Mouse (Mus musculus): ENCODE measurements around the gene Ptbp1.
"Not testable (repeated sequence)": the region's sequence is repeated elsewhere in the genome, so short reads cannot be mapped to it uniquely, and the experiment has no call there.

The Ptbp1 gene

DNA sequence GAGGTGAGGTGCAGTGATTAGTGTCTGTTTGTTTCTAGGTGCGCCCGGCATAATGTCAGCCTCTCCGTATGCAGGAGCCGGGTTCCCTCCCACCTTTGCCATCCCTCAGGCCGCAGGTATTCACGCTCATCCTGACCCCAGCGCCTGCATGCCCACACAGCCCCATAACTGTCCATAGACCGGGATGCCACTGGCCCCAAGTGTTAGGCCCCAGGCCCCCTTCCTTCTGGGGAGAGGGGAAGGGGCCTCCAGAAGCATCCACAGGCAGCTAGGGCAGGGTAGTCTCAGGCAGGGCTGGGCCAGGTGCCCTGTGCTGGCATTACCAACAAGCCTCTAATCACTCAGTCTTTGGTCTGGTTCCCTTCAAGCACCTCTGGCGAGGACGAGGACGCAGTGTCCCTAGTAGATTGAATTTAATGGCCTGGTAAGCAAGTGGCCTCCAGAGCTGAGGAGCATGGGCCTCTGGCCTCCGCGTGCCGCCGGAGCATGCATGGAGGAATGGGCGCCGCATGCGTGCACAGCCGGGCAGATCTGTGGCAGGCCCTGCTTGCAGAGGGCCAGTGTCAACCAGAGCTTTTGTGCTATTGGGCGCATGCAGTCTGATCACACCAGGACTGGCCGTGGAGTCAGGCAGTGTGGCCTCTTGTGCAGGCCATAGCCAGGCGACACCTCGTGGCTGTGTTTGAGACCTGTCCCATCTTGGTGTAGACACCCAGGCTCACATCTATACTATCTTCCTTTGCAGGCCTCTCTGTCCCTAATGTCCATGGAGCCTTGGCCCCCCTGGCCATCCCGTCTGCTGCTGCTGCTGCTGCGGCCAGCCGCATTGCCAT, 6.1 kb downstream of the Ptbp1 start:
- DNase-seq = no peak

DNA sequence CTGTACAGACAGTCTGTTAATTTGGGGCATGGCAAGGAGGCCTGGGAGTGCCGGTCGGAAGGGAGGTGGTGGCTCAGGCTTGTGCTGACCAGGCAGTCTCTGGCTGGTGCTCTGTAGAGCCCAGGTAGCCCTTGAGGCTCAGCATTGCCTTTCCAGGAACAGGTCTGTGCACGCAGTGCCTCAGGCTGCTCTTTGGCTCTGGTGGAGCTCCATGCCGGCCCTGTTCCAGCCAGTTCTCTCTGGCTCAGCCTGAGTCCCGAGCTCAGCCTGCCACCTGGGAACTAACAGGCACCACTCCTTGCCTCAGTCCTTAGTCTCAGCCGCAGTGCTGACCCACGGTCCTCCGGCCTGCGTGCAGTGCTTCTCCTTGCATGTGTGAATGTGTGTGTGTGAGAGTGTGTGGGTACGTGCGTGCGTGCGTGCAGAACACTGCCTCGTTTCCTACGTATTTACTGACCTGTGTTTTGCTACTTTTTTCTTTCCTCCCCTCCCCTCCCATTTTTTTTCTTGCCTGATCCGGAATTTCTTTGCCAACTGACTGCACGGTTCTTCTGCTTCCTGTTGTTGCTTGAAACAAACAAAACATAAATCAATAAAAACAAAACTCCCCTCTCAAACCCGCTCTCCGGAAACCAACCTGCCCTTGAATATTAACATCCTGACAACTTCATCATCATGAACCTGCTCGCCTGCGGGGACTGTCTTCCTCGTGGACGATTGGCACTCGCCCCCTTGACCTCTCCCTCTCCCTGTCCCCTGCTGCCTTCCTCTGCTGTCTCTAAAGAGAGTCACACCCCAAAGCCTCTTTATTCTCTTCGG, 7.2 kb downstream of the Ptbp1 start:
- peak; percentile 83 for DNase-seq

DNA sequence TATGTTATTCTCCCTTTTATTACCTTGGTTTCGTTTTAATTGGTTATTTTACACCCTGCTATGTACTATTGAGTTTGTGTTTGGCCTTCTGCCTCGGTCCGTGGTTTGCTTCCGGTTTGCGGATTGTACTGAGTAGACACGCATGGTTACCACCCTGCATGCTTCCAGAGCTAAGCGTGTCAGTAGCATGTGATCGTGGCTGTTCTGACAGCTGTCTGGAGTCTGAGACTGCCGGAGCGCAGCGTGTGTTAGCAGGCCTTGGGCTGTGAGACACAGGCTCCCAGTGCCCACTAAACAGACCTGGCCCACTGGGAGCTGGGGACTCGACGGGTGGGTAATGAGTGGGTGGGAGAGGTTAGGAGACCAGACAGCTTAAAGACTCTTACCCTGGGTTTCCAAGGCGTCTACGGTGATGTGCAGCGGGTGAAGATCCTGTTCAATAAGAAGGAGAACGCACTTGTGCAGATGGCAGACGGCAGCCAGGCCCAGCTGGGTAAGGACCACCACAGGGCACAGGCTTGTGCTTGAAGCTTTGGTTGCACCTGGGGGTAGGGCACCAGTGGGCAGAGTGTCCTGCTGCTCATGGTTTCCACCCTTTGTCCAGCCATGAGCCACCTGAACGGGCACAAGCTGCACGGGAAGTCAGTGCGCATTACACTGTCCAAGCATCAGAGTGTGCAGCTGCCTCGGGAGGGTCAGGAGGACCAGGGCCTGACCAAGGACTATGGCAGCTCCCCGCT, 8.0 kb downstream of the Ptbp1 start:
- DNase-seq = no peak

DNA sequence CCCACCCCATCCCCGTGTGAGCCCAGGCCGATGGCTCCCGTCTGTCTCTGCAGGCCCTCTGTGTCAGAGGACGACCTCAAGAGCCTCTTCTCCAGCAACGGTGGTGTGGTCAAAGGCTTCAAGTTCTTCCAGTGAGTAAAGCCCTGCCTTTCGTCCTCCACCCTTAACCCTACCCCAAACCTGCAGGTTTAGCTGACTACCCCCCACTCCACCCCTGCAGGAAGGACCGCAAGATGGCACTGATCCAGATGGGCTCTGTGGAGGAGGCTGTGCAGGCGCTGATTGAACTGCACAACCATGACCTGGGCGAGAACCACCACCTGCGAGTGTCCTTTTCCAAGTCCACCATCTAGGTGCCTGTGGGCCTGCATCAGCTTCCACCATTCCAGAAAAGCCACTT, 8.7 kb downstream of the Ptbp1 start:
- DNase-seq = no peak

DNA sequence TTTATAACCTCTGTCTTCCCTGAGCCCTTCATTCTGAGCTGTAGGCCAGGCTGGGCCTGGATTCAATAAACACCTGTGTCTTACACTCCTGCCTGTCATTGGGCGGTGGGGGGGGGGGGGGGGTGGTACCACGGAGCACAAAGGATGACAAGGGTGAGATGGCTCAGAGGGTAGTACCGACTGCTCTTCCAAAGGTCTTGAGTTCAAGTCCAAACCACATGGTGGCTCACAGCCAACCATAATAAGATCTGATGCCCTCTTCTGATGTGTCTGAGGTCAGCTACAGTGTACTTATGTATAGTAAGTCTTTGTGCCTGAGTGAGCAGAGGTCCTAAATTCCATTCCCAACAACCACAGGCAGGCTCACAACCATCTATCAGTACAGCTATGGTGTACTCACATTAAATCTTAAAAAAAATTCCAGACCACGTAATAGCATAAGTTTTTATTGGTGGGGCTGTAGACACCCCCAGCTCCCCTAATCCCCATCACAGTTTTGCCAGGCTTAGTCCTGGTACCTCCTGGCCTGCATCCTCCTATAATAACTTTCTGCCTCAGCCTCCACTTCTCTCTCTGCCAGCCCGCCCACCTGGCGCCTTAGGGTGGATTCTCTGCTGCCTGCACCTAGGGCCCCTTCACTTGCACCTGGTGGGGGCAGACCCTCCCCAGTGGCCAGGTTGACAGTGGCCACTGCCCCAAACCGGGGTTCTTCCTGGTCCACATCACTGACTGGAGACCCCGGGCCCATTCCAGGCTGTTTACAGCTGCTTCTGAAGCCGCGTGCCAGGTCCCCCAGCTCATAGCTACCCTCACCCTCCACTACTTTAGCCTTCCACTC, 10.3 kb downstream of the Ptbp1 start:
- DNase-seq = peak; percentile 46

DNA sequence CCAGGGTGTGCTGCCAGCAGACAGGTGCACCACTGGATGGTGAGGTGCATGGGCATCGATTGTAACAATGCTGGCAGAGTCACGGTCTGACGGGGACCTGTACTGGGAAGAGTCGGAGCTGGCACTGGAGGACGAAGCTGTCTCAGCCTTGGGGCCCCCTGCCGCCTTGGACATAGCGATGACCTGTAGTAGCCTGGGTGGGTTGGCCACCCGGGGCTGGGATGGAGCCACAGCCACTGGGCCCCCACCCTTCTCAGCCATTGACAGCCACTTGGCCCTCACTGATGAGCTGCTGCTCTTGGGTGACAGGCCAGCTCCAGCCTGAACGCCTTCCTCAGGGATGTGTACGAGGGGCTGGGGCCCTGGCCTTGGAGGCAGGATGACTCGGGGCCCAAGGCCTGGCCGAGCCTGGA, 11.0 kb downstream of the Ptbp1 start:
- DNase-seq = peak; percentile 55

DNA sequence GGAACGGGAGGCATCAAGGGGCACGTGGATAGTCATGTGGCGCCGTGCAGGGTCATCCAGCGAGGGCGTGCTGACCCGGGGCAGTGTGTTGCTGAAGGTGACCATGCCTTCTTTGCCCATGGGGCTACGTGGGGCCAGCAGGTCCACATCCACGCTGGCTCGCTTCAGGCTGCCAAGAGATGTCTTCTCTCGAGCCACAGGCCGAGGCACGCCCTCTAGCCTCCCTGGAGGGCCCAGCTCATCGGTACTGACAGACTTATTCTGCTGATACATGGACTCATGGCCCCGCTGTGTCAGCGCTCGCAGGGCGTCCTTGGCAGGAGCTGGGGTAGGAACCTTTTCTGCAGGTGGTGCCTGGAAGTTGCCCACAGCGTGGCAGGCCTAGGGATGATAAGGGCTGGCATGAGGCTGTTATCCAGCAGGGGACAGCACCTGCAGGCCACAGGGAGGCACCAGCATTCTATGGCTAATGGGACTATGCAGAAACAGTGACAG, 11.6 kb downstream of the Ptbp1 start:
- DNase-seq = peak; percentile 66

DNA sequence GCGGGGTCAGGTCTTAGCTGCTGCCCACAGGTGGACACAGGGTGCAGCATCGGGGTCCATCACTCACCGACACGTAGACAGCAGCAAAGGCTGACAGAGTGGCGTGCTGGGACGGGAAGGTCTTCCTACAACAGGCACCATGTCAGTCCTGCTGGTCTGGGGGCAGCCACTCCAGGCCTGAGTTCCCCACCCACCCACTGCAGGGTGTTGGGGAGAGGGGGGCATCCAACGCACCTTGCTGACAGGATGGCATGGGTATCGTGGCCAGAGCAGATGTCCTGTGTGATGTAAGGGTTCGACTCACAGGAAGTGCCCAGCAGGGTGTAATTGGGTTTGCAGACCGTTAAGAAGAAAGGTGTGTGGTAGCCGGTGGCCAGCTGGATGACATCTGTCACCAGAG, 12.4 kb downstream of the Ptbp1 start:
- peak; percentile 51 for DNase-seq

DNA sequence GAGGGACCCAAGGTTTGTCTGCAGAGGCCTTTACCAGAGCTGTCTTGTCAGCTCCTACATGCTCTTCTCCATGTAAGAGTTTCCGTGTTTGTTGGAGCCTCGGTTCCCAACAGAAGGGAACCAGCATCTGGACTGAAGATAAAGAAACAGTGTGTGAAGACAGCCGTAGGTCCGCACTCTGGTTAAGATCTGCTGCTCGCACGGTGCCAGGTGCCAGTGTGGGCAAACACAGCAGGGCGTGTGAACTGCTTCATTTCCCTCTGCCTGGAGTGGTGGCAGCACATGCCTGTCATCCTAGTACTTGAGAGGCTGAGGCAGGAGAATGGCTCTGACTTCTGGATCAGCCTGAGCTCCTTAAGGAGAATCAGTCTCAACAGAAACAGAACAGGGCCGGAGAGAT, 17.6 kb downstream of the Ptbp1 start:
- no peak for DNase-seq

DNA sequence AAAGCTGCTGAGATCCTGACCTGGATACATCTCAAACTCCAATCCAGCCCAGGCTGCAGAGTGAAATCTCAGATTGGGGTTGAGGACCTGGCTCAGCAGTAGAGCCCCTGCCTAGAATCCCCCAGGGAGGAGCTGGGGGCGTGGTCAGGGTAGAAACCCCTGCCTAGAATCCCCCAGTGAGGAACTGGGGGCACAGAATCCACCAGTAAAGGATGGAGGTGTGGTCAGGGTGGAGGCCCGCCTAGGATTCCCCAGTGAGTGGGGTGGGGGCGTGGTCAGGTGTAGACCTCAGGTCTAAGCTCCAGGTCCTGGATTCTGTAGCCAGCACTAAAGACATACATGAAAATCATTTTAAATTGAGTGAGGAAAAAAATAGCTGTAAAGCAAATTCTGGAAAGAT, 18.6 kb downstream of the Ptbp1 start:
- DNase-seq = no peak

DNA sequence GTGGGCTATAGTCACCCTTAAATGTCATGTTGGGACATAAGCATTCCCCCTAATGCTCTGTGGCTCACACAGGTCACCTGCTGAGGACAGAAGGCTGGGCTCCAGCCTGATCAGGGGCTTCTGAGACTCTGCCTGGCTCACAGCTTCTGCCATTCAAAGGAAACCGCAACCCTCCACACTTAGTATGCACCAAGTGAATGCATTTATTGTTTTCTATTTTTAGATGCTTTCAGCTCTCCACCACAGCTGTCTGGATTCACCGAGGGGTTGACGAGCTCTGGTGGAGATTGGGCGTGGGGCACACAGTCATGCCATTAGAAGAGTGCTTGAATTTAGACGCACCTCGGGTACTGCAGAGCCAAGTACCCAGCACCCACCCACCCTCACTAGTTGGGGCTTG, 19.1 kb downstream of the Ptbp1 start:
- no peak for DNase-seq

DNA sequence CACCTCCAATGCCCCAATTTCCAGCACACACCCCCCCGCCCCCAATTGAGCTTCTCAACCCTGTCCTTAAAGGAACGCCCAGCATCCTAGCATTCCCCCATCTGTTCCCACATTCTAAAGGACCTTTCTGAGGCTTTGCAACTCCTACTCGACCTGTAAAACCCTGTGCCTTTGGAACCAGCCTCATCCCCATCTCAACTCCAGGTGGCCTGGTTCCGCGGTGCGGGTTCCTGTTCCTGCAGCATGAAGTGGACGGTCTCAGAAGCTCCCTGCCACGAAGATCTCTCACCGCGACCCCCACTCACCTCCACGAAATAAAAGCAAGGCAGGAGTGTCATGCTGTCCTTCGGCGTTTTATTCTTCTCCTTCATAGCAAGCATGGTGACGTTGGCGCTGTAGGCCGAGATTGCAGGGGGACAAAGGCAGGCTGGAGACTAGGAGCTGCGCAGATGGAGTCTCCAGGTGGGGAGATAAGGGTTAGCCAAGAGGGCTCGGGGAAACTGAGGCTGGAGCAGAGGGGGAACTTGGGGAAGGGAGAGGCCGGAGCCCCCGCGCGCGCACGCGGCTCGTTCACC, 19.6 kb downstream of the Ptbp1 start:
- DNase-seq = peak; percentile 39

DNA sequence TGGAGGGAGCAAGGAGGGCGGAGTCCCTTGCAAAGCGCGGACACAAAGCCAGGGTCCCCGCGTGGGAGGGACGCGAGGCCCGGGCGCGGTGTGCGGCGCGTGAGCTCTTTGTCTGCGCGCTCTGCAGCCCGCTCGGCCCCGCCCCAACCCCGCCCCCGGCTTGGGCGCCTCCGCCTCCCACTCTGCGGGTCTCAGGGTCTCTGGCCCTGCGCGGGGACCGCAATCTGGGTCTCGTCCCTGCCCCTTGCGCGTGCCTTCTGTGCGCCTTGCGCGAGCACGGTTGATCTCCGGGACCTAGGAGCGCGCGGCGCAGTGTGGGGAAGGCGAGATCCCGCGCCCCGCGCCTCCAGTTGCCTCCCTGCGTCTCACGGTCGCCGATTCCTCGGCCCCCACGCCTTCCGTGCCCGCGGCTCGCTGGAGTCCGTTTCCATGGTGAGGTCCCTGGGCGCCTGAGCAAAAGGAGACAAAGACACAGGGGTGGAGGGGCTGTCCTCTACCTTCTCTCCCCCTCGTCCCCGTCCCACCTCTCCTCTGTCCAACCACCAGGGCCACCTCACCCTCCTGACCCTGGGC, 20.1 kb downstream of the Ptbp1 start, which contains the start of the genes Prtn3 and Plppr3:
TSS of gene Prtn3 (plus strand) at position 187 of the 573 bp plus-strand sequence.
TSS of gene Plppr3 (minus strand) at position 345 of the 573 bp plus-strand sequence.
- peak; percentile 46 for DNase-seq

DNA sequence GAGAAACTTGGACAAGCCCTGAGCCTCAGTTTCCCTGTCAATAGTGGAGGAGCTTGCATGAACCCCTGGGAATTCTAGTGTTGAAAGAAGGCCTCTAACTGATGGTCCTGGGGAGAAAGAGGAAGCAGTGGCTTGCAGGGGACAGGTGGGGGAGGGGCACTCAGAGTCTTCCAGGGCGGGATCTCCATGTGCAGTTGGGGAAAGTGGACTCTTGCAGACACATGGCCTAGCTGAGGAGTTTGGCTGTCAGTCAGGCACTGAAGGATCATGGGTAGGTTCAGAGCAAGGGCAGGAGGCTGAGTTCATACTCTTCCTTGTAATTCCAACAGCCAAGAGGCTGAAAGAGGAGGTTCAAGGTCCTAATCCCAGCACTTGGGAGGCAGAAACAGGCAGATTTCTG, 22.9 kb downstream of the Ptbp1 start:
- no peak for DNase-seq

DNA sequence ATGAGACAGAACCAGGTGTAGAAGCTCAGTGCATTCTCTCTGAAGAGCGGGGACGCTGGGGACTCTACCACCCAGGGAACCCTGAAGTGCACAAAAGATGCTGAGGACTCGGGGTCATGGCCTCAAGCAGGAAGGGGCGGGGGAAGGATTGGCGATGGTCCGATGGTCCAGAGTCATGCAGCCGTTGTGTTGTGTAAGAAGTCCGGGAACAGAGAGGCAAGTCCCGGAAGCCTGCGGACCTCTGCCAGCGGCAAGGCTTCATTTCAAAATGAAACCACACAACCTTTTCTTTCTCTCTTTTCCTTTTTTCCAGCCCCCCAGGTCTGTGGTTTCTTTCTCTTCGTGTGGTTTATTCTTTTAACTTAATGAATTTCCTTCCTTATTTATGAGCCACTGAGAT, 23.5 kb downstream of the Ptbp1 start:
- DNase-seq = no peak

DNA sequence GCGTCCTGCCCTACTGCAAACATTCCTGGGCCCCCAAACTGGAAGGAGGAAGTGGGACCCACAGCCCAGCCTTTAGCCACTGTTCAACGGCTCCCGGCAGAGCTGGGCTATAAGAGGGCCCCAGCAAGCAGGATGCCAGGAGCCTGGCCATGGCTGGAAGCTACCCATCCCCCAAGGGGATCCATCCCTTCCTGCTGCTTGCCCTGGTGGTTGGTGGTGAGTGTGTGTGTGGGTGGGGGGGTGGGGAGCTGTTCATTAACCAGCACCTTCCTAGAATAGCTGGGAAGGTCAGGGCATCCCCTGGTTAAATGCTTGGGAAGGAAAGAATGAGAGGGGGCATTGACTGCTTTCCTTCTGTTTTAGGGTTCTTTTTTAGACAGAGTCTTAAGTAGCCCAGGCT, 25.3 kb downstream of the Ptbp1 start:
- DNase-seq = no peak

DNA sequence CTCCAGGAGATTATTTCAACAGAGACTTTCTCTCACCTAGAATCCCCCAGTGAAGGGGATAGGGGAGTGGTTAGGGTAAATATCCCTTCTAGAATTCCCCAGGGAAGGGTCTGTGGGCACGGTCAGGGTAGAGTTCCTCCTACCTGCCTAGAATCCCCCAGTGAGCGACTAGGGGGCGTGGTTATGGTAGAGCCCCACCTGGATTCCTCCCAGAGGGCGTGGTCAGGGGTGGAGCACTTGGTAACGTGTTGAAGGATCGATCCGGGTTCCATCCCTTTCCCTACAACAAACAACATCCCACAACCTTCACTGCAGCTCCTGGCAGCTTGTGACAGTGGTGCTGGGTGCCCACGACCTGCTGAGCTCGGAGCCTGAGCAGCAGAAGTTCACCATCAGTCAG, 26.5 kb downstream of the Ptbp1 start:
- no peak for DNase-seq

DNA sequence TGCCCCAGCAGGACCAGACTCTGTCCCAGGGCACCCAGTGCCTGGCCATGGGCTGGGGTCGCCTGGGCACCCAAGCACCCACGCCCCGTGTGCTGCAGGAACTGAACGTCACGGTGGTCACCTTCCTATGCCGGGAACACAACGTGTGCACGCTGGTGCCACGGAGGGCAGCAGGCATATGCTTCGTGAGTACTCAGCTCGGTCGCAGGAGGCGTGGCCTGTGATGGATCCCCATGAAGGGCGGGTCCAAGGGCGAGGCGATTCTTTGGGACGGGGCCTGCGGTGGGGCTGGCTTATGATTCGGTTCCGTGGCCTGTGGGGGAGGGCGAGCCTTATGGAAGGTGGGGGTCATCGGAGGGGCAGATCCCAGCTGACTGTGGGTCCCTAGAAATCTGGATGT, 27.8 kb downstream of the Ptbp1 start:
- DNase-seq = no peak

DNA sequence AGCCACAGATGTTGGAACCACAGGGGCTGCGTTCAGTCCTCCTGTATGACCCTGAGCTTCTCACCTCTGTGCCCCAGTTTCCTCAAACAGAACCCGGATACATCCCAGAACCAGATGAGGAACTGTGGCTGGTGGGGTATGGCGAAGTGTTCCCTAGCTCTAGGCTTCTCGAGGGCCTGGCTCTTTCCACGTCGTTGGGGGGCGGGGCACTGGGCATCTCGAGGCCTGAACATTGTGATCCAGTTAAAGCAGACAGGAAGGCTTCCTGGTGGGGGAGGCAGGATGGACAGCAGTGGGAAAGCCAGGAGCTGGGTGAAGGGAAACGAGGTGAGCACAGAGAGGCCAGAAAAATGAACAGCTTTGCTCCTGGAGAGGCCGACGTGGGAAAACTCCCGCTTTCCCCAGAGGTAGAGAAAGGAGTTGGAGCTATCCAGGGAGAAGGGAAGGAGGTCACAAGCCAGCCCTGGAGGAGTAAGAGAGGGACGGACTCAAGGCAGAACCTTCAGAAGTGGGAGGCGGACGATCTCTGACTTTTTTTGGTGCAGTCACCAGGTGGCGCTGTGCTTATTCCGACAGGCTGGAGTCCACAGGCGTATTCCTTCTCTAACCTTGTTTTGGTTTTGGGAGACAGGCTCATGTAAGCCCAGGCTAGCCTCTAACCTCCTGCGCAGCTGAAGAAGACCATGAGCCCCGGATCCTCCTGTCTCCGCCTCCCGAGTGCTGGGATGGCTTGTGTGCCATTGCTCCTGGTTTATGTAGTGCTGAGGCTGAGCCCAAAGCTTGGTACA, 29.3 kb downstream of the Ptbp1 start:
- DNase-seq = peak; percentile 79

DNA sequence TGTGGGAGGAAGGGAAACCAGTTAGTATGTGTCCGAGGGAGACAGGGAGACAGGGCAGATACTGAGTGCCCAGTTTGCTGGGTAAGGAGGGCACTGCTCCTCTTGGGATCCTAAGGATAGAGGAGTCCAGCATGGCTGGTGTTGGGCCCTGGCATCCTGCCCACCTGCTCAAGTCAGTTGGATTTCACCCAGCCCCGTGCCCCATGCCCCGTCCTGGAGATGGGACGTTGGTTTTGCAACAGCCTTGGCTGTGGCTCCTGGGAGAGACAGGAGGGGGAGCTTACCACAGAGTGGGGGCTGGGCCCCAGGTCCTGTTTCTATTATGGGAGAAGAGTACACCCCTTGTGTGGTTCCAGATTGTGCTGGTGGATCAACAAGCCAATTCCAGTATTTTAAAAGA, 30.2 kb downstream of the Ptbp1 start:
- peak; percentile 60 for DNase-seq

DNA sequence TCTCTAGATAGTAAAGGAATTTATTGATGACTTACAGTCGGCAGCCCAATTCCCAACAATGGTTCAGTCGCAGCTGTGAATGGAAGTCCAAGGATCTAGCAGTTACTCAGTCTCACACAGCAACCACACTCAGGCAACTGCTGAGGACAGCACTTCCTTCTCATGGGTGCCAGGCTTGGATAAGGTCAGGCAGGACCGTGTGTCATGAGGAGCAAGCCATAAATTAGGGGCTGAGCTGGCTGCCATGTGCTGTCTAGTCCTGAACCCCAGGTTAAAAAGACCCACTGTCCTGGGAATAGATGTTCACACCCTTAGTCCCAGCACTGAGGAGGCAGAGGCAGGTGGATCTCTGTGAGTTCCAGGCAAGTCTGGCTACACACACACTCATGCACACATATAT, 30.7 kb downstream of the Ptbp1 start:
- DNase-seq = not testable (repeated sequence)

Data from cerebellum, adult 11-12 months (tissue).